Mouse (Mus musculus): ENCODE measurements around the gene Men1.

The Men1 gene

GRCm38 (mm10) chr19:6390251-6390650, 55.5 kb downstream of the Men1 start:
- no peak for DNase-seq (ENCODE audit: low read depth, low spot score)
